Mouse (Mus musculus) liver, postnatal 0 days (tissue): ENCODE data around the gene Dazap2. TPM values are rescaled to one million over a fixed set of nuclear protein-coding genes. Genes with fewer than 3 reads are reported as not detected.

ENCODE experiments used
- ATAC-seq: fragments of 200-750 bp; cut with Nextera tagmentation; 2 replicates; pipeline ENCODE4 v1.8.0; 2017; ENCODE audit warnings: mild to moderate bottlenecking, moderate library complexity
- DNase-seq: peaks from one replicate; pipeline ENCODE4 v3.0.0-alpha.2; 2016
- H3K27ac ChIP-seq: fragments of 300-500 bp; sonication (generic); 2 replicates; pipeline ENCODE4 v1.5.1; 2014; ENCODE audit warnings: antibody characterized with exemption, moderate library complexity, mild to moderate bottlenecking, low read depth
- H3K27me3 ChIP-seq: fragments of 300-500 bp; sonication (generic); 2 replicates; pipeline ENCODE4 v1.6.1; 2014; ENCODE audit warnings: low read length, control low read depth, mixed read lengths; ENCODE audit not compliant: insufficient read depth
- H3K36me3 ChIP-seq: fragments of 300-500 bp; sonication (generic); replicated peaks from 2 replicates; pipeline ENCODE4 v1.6.1; 2014; ENCODE audit warnings: mild to moderate bottlenecking, control low read depth, low read length, moderate library complexity, mixed read lengths; ENCODE audit not compliant: insufficient read depth
- H3K4me1 ChIP-seq: fragments of 300-500 bp; sonication (generic); 2 replicates; pipeline ENCODE4 v1.6.1; 2014; ENCODE audit warnings: antibody characterized with exemption, mild to moderate bottlenecking, control low read depth; ENCODE audit not compliant: insufficient read depth
- H3K4me2 ChIP-seq: fragments of 300-500 bp; sonication (generic); 2 replicates; pipeline ENCODE4 v1.6.1; 2014; ENCODE audit warnings: low read depth, mild to moderate bottlenecking, low read length, moderate library complexity, mixed read lengths
- H3K4me3 ChIP-seq: fragments of 300-500 bp; sonication (generic); 2 replicates; pipeline ENCODE4 v1.5.1; 2014; ENCODE audit warnings: low read depth, low read length
- H3K9ac ChIP-seq: fragments of 300-500 bp; sonication (generic); replicated peaks from 2 replicates; pipeline ENCODE4 v1.6.1; 2014; ENCODE audit warnings: mild to moderate bottlenecking, moderate library complexity
- H3K9me3 ChIP-seq: fragments of 300-500 bp; sonication (generic); 2 replicates; pipeline ENCODE4 v1.6.1; 2016; ENCODE audit warnings: mild to moderate bottlenecking, control low read depth, low read length, mixed read lengths
- CTCF ChIP-seq: sonication (generic); IDR thresholded peaks from 2 replicates; pipeline ENCODE4 v1.5.1; 2016; ENCODE audit warnings: antibody characterized with exemption, low read depth
- EP300 ChIP-seq: IDR thresholded peaks from 2 replicates; pipeline ENCODE4 v1.6.1; 2016; ENCODE audit warnings: antibody characterized with exemption, low read depth, mild to moderate bottlenecking
- WGBS: fragments of 180-500 bp; shearing (Covaris S2); extraction: QIAGEN DNeasy Blood & Tissue Kit; methylation state at CpG from one replicate; pipeline ENCODE4 v1.1.7; 2014; ENCODE audit not compliant: insufficient replicate concordance; 5-methylcytosine and 5-hydroxymethylcytosine counted together
- polyA plus RNA-seq: library from polyadenylated mRNA; unstranded; fragments of >200 nt; fragmentation: Nextera tagmentation; extraction: Ambion mirVana; gene quantifications from 2 replicates; pipeline ENCODE4 v1.2.1, GENCODE M21; 2015

Dazap2 gene
- polyA plus RNA-seq, 1 experiment from 2014 or later = 146 TPM

DNA sequence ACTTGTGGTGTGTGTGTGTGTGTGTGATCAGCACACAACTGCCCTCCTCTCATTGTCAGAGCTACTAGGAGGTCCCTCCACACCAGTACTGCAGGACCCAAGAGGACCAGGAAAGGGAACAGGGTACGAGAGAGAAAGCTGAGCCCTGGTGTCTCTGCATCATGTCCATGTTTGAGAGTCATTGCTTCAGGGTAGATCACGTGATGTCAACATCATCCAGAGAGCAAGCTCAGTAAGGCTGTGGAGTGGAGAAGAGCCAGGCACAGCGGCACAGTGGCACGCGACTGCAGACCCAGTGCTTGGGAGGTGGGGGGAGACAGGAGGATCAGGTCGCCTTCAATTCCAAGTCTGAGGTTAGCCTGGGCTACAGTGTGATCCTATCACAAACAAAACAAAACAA lies 38.8 kb upstream of the Dazap2 start:
- Histone ChIP-seq H3K4me1 (no peaks in the 10 kb centered on the region), H3K36me3 (no peaks in the 10 kb centered on the region), H3K4me3 (no peak overlapping the region), H3K9me3 (no peaks in the 10 kb centered on the region), H3K9ac (no peak overlapping the region), H3K4me2 (no peak overlapping the region), H3K27ac (no peak overlapping the region), H3K27me3 (no peaks in the 10 kb centered on the region)
- whole genome bisulfite sequencing = 76% methylated on average over 6 of the region's 6 CpGs
- ATAC-seq (no peak), DNase-seq (no peak)
- TF ChIP-seq EP300 = no peak
- TF ChIP-seq CTCF = no peak

DNA sequence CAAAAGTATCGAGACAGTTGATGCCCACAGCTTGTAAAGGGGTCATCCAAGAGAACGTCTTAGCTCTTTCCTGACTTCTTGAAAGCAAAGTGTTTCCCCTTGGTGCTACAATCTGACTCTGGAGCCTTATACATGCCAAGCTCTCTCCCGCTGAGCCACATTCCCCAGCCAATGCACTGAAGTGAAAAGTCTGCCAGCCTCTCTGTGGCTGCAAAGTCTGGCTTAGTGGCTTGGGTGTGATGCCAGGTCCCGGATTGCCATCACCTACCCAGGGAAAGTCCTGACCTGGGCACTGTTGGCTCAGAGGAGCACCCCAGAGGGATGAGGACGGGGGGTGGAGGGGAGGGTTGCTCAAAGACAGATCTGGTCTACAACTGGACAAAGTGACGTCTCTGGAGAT lies 38.3 kb upstream of the Dazap2 start:
- Histone ChIP-seq H3K4me3 (no peak overlapping the region), H3K9ac (no peak overlapping the region), H3K4me2 (no peak overlapping the region), H3K27me3 (no peaks in the 10 kb centered on the region), H3K9me3 (no peaks in the 10 kb centered on the region), H3K36me3 (no peaks in the 10 kb centered on the region), H3K4me1 (no peaks in the 10 kb centered on the region), H3K27ac (no peak overlapping the region)
- no peak for TF ChIP-seq EP300
- no peak for TF ChIP-seq CTCF
- WGBS = 66% methylated on average over 6 of the region's 6 CpGs
- no peak for DNase-seq
- no peak for ATAC-seq

DNA sequence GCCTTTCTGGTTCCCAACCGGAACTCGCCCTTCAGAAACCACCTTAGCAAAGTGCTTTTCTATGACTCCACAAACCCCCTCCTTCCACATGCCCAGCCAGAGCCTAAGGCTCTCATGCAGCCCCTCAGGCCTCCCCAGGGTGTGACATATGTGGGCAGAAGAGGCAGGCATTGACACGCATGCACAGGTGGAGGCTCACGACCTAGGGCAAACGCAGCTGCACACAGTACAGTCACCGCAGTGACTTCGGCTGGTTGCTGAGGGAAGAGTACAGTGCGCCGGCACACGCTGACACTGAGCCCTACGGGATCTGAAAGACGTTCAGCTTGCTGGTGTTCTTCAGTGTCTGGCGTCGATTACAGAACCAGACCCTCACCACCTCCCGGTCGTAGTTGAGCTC lies 37.2 kb upstream of the Dazap2 start:
- TF ChIP-seq EP300 = no peak
- TF ChIP-seq CTCF = no peak
- no peaks in the 10 kb centered on the region for H3K9me3 ChIP-seq
- H3K9ac ChIP-seq = no peak overlapping the region
- WGBS = 75% methylated on average over 16 of the region's 16 CpGs
- H3K36me3 ChIP-seq = no peaks in the 10 kb centered on the region
- H3K4me3 ChIP-seq = no peak overlapping the region
- ATAC-seq (no peak), DNase-seq (no peak)
- no peaks in the 10 kb centered on the region for H3K27me3 ChIP-seq
- no peak overlapping the region for H3K4me2 ChIP-seq
- H3K4me1 ChIP-seq = no peaks in the 10 kb centered on the region
- H3K27ac ChIP-seq = no peak overlapping the region

DNA sequence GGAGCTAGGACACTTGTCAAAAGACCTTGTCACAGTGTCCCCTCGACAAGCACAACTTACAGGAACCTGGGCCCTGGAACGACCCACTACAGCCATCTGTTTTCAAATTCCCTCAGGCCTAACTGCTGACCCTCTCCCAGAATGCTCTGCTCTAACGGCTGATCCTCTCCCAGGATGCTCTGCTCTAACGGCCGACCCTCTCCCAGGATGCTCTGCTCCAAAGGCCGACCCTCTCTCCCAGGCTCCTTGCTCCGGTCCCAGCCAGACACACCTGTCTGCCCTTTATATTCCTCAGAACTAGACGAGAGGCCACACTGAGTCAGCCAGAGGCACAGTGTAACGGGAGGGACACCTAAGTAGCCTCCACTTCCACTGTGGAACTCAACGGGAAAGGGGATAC lies 35.0 kb upstream of the Dazap2 start:
- Histone ChIP-seq H3K4me1 (no peaks in the 10 kb centered on the region), H3K4me3 (no peak overlapping the region), H3K36me3 (no peaks in the 10 kb centered on the region), H3K9me3 (no peaks in the 10 kb centered on the region), H3K27me3 (no peaks in the 10 kb centered on the region), H3K4me2 (no peak overlapping the region), H3K27ac (no peak overlapping the region), H3K9ac (no peak overlapping the region)
- no peak for ATAC-seq
- TF ChIP-seq CTCF (no peak), EP300 (no peak)
- DNase-seq = no peak
- WGBS = 78% methylated on average over 10 of the region's 10 CpGs

DNA sequence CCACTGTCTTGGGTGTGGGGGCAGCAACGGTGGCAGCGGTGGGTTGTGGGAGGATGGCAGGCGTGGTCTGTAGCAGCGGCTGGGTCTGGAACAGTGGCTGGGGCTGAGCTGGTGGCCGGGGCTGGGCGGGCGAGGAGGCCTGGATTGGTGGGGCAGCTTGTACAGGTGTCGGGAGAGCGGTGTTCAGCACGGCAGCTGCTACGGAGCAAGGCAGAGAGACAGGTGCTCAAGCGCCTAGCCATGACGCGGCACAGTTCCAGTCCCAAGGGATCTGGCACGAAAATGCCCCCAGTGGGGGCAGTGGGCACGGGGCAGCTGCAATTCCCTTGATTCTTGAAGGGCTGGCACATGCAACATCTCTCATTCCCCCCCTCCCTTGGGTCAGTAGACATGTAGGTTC lies 29.2 kb upstream of the Dazap2 start:
- Histone ChIP-seq H3K27ac (no peak overlapping the region), H3K27me3 (no peaks in the 10 kb centered on the region), H3K36me3 (no peaks in the 10 kb centered on the region), H3K4me3 (no peak overlapping the region), H3K9ac (no peak overlapping the region), H3K4me1 (no peaks in the 10 kb centered on the region), H3K9me3 (no peaks in the 10 kb centered on the region), H3K4me2 (no peak overlapping the region)
- no peak for TF ChIP-seq CTCF
- TF ChIP-seq EP300 = no peak
- ATAC-seq (no peak), DNase-seq (no peak)
- 87% methylated on average over 16 of the region's 16 CpGs for WGBS

DNA sequence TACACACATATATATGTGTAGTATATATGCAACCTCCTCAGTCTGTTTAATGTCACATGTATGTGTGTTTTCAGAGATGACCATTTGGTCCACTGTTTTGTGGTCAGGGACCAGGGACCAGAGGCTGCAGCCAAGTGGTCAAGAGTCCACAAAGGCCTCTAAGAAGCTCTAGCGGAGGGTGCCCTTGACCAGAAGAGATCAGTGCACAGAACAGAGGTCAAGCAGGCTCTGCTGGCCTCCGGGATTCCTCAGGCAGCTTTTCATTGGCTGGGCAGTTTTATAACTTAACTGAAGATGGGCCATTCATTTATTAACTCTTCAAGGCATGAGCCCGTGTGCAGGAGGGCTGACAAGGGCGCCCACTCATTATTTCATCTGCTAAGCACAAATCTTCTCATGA lies 28.0 kb upstream of the Dazap2 start:
- no peak overlapping the region for H3K27ac ChIP-seq
- no peaks in the 10 kb centered on the region for H3K27me3 ChIP-seq
- no peak overlapping the region for H3K9ac ChIP-seq
- H3K9me3 ChIP-seq = no peaks in the 10 kb centered on the region
- no peak for TF ChIP-seq EP300
- TF ChIP-seq CTCF = no peak
- no peak for DNase-seq
- H3K4me2 ChIP-seq = no peak overlapping the region
- no peak overlapping the region for H3K4me3 ChIP-seq
- no peaks in the 10 kb centered on the region for H3K36me3 ChIP-seq
- no peak for ATAC-seq
- 77% methylated on average over 4 of the region's 4 CpGs for WGBS
- no peaks in the 10 kb centered on the region for H3K4me1 ChIP-seq

DNA sequence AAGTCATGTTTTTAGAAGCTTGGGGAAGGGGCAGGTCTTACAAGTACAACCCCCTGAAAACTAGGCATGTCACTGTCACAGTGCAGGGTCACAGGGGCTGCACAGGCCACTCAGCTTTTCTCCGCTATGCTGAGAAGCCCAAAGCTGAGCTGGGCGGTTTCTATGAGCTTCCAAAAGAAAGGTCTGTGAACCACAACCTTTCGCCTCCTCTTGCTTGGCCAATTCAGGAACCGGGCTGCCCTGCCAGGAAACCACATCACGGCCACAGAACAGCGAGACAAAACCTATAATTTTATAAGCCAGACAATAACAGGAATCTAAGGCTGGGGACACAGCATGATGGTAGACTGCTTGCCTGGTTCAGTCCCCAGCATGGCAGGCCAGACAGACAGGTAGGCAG lies 26.9 kb upstream of the Dazap2 start:
- DNase-seq (no peak), ATAC-seq (no peak)
- no peak overlapping the region for H3K4me2 ChIP-seq
- H3K27me3 ChIP-seq = no peaks in the 10 kb centered on the region
- no peaks in the 10 kb centered on the region for H3K36me3 ChIP-seq
- no peaks in the 10 kb centered on the region for H3K9me3 ChIP-seq
- TF ChIP-seq CTCF (no peak), EP300 (no peak)
- H3K4me1 ChIP-seq = no peaks in the 10 kb centered on the region
- no peak overlapping the region for H3K4me3 ChIP-seq
- WGBS = 47% methylated on average over 6 of the region's 6 CpGs
- H3K27ac ChIP-seq = no peak overlapping the region
- H3K9ac ChIP-seq = no peak overlapping the region
